Mouse (Mus musculus) olfactory bulb, adult 2 months (tissue): ENCODE data around the gene Ipmk.

Source experiments
- CTCF ChIP-seq: fragments of 200-500 bp; IDR thresholded peaks from 2 replicates; pipeline ENCODE4 v1.5.1; 2012; ENCODE audit warnings: low read depth, mild to moderate bottlenecking, low read length, moderate library complexity; ENCODE audit not compliant: insufficient read depth
- POLR2A ChIP-seq: fragments of 200-500 bp; IDR thresholded peaks from 2 replicates; pipeline ENCODE4 v1.6.1; 2012; ENCODE audit warnings: mild to moderate bottlenecking, low read depth, low read length, moderate library complexity; ENCODE audit not compliant: insufficient read depth

DNA sequence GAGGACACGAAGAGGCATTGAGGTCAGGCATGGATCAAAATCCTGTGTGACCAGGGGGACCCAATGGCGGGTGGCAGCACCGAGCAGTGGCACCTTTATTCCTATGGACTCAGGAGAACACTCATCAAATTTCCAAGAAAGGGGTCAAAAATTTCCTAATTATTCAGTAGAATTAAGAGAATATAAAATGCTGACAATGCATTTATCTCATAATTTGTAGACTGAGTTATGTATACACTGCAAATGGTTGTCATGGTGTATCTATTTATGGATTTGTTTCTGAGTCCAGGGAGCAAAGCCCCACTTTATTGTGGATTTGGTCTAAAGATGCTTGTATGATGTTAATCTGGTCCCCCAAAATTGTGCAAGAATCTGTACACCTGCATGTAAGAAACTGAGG, 120.8 kb downstream of the Ipmk start:
- TF ChIP-seq CTCF (no peak), POLR2A (no peak)
